Mouse (Mus musculus): Measurements from ENCODE around the gene Ftl1-ps1.

Ftl1-ps1 gene

GRCm38 (mm10) chr13:74399298-74399839 lies at the start of gene Ftl1-ps1:
Gene Ftl1-ps1, plus strand, starts transcription at chr13:74399694.
- no peak for DNase-seq (ENCODE audit: low spot score)

DNA sequence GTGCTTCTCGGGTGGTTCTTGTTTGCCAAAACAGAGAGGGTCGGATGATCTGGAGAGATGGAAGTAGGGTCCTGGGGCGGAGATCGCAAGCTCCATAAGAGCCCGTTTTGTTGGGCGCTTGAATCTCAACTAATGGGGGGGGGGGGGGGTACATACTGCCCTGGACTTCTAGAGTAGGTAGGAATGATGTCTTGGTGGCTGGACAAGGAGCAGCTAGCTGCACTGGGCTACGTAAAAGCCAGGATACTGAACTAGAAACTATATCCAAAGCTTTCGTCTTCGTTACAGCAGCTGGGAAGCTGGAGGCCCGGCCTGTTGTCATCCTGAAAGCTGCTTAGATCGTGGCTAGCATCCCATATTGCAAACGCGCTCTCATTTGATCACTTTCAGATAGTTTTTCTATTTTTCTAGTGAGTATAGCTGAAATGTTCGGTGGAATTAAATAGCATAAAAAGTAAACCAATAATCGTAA lies 49.0 kb upstream of the Ftl1-ps1 start:
- no peak for DNase-seq (ENCODE audit: low spot score)

GRCm38 (mm10) chr13:74356491-74356890 lies 43.0 kb upstream of the Ftl1-ps1 start:
- no peak for DNase-seq (ENCODE audit: low spot score)

DNA sequence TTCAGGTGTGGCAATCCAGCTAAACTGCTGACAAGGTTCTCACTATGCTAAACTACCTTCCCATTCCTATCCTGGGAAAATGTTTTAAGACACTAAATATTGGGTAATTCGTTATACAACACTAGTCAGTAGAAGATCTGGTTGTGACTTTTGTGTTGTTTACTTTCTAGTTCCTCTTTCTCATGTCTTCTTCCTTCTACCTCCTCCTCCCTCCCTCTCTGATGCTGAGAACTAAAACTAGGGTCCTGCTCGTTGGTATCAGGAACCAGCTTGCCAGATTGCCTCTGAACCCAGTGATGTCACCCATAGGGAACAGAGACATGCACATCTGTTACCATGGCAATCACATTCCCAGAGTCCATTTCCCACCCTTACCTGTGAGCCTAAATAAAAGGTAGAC lies 37.3 kb upstream of the Ftl1-ps1 start:
- no peak for DNase-seq (ENCODE audit: low spot score)

DNA sequence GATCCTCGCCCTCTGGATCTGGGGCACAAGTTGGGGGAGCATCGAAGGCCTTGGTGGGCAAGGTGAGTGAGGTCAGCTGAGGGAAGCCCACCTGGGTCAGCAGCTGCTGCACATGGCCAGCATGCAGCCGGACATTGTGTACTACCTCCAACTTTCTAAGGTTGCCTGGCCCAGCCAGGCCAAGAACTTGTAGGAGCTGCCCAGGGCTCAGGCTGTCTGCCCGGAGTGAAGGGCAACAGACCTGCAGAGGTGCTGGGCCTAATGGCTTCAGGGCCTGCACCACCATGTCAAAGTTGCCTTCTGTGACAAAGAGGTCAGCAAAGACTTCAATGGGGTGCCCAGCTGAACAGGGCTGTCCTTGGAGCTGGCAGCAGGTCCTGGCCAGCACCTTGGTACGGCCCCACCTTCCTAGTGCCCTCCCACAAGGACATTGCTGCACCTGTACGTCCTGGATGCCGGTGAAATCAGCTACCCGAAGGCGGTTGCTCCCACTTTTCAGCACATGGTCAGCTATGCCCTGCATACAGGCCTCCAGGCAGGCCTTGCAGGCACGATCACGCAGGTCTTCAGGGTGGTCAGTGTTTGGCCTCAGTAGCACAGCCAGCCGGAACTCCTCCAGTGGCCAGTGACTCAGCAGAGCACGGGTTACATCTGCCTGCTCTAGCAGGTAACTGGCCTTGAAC lies 36.2 kb upstream of the Ftl1-ps1 start:
- no peak for DNase-seq (ENCODE audit: low spot score)

DNA sequence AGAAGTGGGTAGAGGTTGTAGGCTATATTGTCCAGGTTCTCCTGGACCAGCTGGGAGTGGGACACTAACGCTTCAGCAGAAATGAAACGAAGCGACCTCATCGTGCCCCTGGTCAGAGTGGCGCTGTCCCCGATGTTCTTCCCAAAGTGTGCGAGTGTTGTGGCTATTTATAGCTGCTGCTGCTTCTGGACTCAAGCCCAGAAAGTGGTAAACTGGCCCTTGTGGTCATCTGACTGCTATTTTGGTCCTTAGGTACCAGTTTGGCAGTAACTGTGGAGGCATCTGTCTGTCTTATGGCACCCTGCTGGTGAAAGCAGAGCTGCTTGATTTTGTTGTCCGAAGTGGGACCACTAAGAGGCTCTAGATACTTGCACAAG lies 35.6 kb upstream of the Ftl1-ps1 start, which contains the start of gene Lrrc14b:
Gene Lrrc14b, minus strand, starts transcription at position 147 of the 377 bp plus-strand sequence.
- DNase-seq (ENCODE audit: low spot score): no peak

DNA sequence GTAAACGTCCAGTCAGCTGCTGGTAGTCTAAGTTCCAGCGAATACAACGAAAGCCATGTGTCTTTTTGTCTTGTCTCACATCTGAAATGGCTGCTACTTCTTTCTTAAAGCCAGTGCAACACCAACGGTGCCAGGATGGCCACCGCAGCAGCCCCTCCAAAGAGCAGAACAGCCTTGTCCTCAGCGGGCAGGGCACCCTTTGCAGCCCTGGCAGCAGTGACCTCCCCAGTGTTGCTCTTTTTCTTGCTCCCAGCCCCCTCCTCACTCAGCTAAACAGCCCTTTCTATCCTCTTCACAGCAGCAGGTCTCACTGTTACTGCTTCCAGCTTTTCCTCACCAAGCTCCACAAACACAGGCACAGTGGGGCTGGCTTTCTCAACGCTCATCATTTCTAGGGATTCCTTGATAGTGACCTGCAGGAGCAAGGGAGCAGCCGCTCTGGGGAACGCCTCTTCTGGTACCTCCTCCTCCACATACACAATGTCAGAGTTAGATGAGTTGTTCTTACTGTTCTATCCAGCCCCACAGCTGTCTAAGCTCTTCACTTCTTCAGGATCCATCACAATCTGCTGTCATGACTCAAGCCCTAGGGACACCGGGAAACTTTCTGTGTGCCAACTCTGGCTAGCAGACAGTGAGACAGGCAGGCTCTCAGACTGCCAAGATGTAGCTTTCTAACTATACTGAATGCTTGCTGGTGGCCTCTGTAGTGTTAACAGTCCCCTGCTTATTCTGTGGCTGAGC lies 17.8 kb upstream of the Ftl1-ps1 start:
- DNase-seq (ENCODE audit: low spot score): no peak

DNA sequence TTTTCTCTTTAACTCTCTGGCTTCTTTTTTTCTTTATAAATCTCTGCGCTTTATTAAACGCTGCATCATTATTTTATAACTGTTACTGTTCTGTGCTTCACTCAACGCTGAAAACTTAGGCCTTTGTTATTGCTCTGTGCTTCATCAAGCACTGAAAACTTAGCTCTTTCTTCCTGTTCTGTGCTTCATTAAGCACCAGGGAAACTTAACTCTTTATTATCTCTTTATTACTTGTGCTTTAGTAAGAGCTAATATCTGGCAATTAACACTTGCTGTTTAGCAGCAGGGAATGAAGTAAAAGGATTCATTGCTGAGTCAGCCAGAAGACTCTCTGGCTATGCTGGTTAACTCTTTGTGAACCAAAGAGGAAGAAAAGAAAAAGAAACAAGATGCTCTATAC lies 17.2 kb upstream of the Ftl1-ps1 start:
- no peak for DNase-seq (ENCODE audit: low spot score)

DNA sequence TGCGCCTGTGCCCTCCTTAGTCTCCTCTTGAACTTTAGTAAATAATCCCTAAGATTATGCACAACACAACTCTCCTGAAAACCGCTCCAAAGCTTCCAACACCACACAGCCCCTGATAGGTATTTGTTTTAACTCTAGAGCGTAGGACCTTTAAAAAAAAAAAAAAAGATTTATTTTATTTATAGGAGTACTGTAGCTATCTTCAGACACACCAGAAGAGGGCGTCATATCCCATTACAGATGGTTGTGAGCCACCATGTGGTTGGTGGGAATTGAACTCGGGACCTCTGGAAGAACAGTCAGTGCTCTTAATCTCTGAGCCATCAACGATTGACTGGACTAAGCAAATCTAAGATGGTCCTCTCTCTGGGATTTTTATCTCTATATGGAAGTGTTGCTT lies 9.8 kb upstream of the Ftl1-ps1 start:
- DNase-seq (ENCODE audit: low spot score): no peak

- peak; percentile 74 for DNase-seq (ENCODE audit: low spot score)
These were observed 9.0 kb upstream of the Ftl1-ps1 start, which contains the start of gene Zfp72 for GRCm38 (mm10) chr13:74390371-74390990. Gene Zfp72, minus strand, starts transcription at chr13:74390836.

DNA sequence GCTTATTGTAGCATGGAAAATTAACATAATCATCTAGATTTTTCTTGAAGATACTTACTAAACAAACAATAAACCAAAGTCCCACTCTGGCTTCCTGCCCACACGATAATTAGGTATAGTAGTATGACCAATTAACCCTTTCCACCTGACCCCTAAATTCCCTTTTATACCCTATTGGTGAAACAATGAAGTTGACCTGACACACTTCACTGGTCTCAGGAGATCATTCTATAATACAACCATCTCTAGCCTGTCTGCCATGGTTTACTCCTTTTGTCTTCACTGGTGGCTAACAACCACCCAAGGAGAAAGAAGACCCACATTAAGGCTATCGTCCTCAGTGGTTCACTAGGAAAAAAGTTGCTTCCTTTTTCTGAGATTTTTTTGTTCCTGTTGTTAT lies 8.3 kb upstream of the Ftl1-ps1 start:
- no peak for DNase-seq (ENCODE audit: low spot score)

DNA sequence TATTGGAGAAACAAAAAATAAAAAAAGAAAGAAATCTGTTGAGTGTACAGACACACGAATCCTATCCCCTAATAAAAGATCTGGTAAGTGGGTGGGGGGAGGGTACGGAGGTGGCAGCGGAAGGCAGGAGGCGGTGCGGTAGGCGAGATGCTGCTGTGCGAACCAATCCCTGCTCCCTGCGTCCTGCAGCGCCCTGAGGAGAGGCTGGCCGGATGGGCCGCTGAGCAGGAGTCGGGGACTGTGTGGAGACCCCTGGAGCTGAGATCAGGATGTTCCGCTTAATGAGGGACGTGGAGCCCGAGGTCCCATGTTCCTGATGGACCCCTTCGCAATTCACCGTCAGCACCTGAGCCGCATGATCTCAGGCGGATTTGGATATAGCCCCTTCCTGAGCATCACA lies 40.4 kb downstream of the Ftl1-ps1 start:
- DNase-seq (ENCODE audit: low spot score): no peak

Measured in layer of hippocampus, adult 9-10 months (tissue).